Mouse (Mus musculus): ENCODE measurements around the gene Tiam1.

GRCm38 (mm10) chr16:90171416-90171815, 27.8 kb upstream of the Tiam1 start:
- no peak for TF ChIP-seq CTCF (IDR thresholded peaks at IDR 0.05; ENCODE audit: low read depth)
- TF ChIP-seq EP300 (IDR thresholded peaks at IDR 0.05; ENCODE audit: low read depth): no peak

Data from liver, embryonic 14.5 days (tissue).